Comparison of ENCODE assay signal across 11 mouse cellular contexts in genomic region chr16:64884420-64884838, GRCm38 (mm10). TPM values are rescaled to one million over a fixed set of nuclear protein-coding genes. Genes with fewer than 3 reads are reported as not detected.
DNase-seq lines count a peak whose midpoint lies in the region; ATAC-seq and TF ChIP-seq lines count a peak whose summit lies in the region.
"Had no signal": no experiment of that assay in that cellular context is flagged by ENCODE, and none has a peak within 500 bp of the region (broad histone marks: within the 10 kb centered on the region; RNA-seq: fewer than 3 reads in every experiment).

No protein-coding gene starts in this region.

- no peak for ATAC-seq in heart, embryonic 14.5 days (ENCODE audit: insufficient number of reproducible peaks, insufficient read depth, low FRiP score, low read depth)
- ATAC-seq in common myeloid progenitor, adult 5-6 weeks (replicated peaks; ENCODE audit: low read depth, poor library complexity, severe bottlenecking), result peak; percentile 70
- ATAC-seq in monocyte, adult 5-6 weeks (replicated peaks; ENCODE audit: insufficient number of reproducible peaks, low FRiP score, low TSS enrichment, poor library complexity, severe bottlenecking), result no peak

- intact Hi-C loops in heart, postnatal 14 days (cut with DNase I), result no loop called here

- no peak for TF ChIP-seq POLR2A in testis, adult 2 months (IDR thresholded peaks at IDR 0.05; ENCODE audit: control insufficient read depth, low read depth, low read length)

- no peak overlapping the region for H3K9ac ChIP-seq in heart, embryonic 14.5 days (ENCODE audit: low read length)
- H3K9ac ChIP-seq: neural tube, embryonic 15.5 days had no signal

- H3K4me3 ChIP-seq in heart, embryonic 14.5 days (ENCODE audit: control insufficient read depth in 1 of 2, insufficient read depth in 1 of 2, low read depth in 1 of 2, low read length in 2 of 2), result no peak overlapping the region
- H3K4me3 ChIP-seq in testis, adult 2 months (ENCODE audit: control insufficient read depth, low read depth, low read length), result peak overlapping the region; percentile 32; the same call in 1 of the 2 replicates
- H3K4me3 ChIP-seq: erythroblast, embryonic 14.5 days; neural tube, embryonic 15.5 days had no signal

- H3K36me3 ChIP-seq in heart, embryonic 14.5 days (ENCODE audit: control insufficient read depth, insufficient read depth, low read length), result no peaks in the 10 kb centered on the region
- no peaks in the 10 kb centered on the region for H3K36me3 ChIP-seq in testis, adult 2 months (ENCODE audit: control insufficient read depth, insufficient read depth, low read length)
- H3K36me3 ChIP-seq: neural tube, embryonic 15.5 days had no signal

- no peaks in the 10 kb centered on the region for H3K27me3 ChIP-seq in heart, embryonic 14.5 days (ENCODE audit: control insufficient read depth, insufficient read depth, low read length)
- no peaks in the 10 kb centered on the region for H3K27me3 ChIP-seq in testis, adult 2 months (ENCODE audit: control insufficient read depth, insufficient read depth, low read length)
- H3K27me3 ChIP-seq: CH12.LX; neural tube, embryonic 15.5 days had no signal

- H3K27ac ChIP-seq in heart, embryonic 14.5 days (replicated peaks in 1 of 2; ENCODE audit: control insufficient read depth in 1 of 2, insufficient read depth in 1 of 2, low read depth in 2 of 2, low read length in 2 of 2), result no peak overlapping the region
- peak overlapping the region; percentile 86 for H3K27ac ChIP-seq in testis, adult 2 months (ENCODE audit: control insufficient read depth, insufficient read depth, low read depth, low read length)
- H3K27ac ChIP-seq: neural tube, embryonic 15.5 days had no signal

- H3K9me3 ChIP-seq in heart, embryonic 14.5 days (ENCODE audit: control insufficient read depth, low read length), result peaks cover 5% of the 10 kb centered on the region
- H3K9me3 ChIP-seq: neural tube, embryonic 15.5 days had no signal

- peak overlapping the region; percentile 36 for H3K4me2 ChIP-seq in heart, embryonic 14.5 days (ENCODE audit: low read length)
- H3K4me2 ChIP-seq: neural tube, embryonic 15.5 days had no signal

- 10% methylated on average over 3 of the region's 3 CpGs for WGBS in heart, embryonic 14.5 days

- no peak for TF ChIP-seq CTCF in testis, adult 2 months (IDR thresholded peaks at IDR 0.05; ENCODE audit: control insufficient read depth, insufficient read depth, insufficient replicate concordance, low read depth, low read length)

- no peak for DNase-seq in heart, postnatal 14 days
- DNase-seq in ovary, postnatal 36 days (ENCODE audit: low spot score), result peak; percentile 41
- no peak for DNase-seq in ovary, postnatal 14 days (ENCODE audit: low spot score)
- no peak for DNase-seq in layer of hippocampus, postnatal 36 days

- peaks cover 2 to 10% of the 10 kb centered on the region in 2 experiments for H3K4me1 ChIP-seq in heart, embryonic 14.5 days (ENCODE audit: control insufficient read depth in 2 of 2, insufficient read depth in 2 of 2, low read length in 2 of 2)
- H3K4me1 ChIP-seq in testis, adult 2 months (ENCODE audit: control insufficient read depth, insufficient read depth, low read length), result no peaks in the 10 kb centered on the region; the same call in 1 of the 2 replicates
- H3K4me1 ChIP-seq: neural tube, embryonic 15.5 days had no signal

RNA-seq across cellular contexts. Expression of gene Cggbp1, which starts 32.6 kb away (rescaled TPM):
- polyA plus RNA-seq in heart, embryonic 14.5 days (2014; fragmentation: Nextera tagmentation; extraction: Ambion mirVana), result 59.1 and 65.2 TPM in 2 replicates
- total RNA-seq in heart, postnatal 14 days (2021), result 10 to 100 TPM; 45.7 to 52.6 TPM
- 91.0 and 107 TPM in 2 replicates for total RNA-seq in common myeloid progenitor, adult 5-6 weeks (2017)
- polyA plus RNA-seq in testis, adult 2 months (2012; rRNA removed), result 11.9 and 12.9 TPM in 2 replicates
- 79.2 to 119 TPM (median 83.8 TPM) in 3 replicates for total RNA-seq in monocyte, adult 5-6 weeks (2017)
- total RNA-seq in layer of hippocampus, postnatal 36 days (2021), result 10 to 100 TPM; 64.9 to 67.9 TPM

RNA-seq across cellular contexts. Expression of gene Zfp654, which starts 33.0 kb away (rescaled TPM):
- 7.0 and 9.0 TPM in 2 replicates for polyA plus RNA-seq in heart, embryonic 14.5 days (2014; fragmentation: Nextera tagmentation; extraction: Ambion mirVana)
- total RNA-seq in heart, postnatal 14 days (2021), result 1 to 10 TPM; 9.6 to 10.0 TPM
- total RNA-seq in common myeloid progenitor, adult 5-6 weeks (2017), result 26.7 and 28.8 TPM in 2 replicates
- 34.9 and 41.3 TPM in 2 replicates for polyA plus RNA-seq in testis, adult 2 months (2012; rRNA removed)
- 20.6 to 26.0 TPM (median 22.4 TPM) in 3 replicates for total RNA-seq in monocyte, adult 5-6 weeks (2017)
- 10 to 100 TPM; 17.1 to 17.6 TPM for total RNA-seq in layer of hippocampus, postnatal 36 days (2021)
